Mouse (Mus musculus) liver, embryonic 14.5 days (tissue): ENCODE data around the gene Tarsl2. TPM values are rescaled to one million over a fixed set of nuclear protein-coding genes. Genes with fewer than 3 reads are reported as not detected.

Experiments used
- ATAC-seq: fragments of 200-750 bp; cut with Nextera tagmentation; 2 replicates; pipeline ENCODE4 v1.8.0; 2017; ENCODE audit warnings: moderate number of reproducible peaks, mild to moderate bottlenecking, moderate library complexity; ENCODE audit not compliant: insufficient read depth
- DNase-seq, 3 experiments: peaks; one replicate each; pipeline ENCODE4 v3.0.0-alpha.2; 2012 to 2013; ENCODE audit warnings: low read depth in 3 of 3, low spot score in 3 of 3
- H3K27ac ChIP-seq: fragments of 300-500 bp; sonication (generic); 2 replicates; pipeline ENCODE4 v1.5.1; 2014; ENCODE audit warnings: moderate library complexity, mild to moderate bottlenecking, control low read depth, inconsistent platforms
- H3K27me3 ChIP-seq: fragments of 300-500 bp; sonication (generic); 2 replicates; pipeline ENCODE4 v1.6.1; 2014; ENCODE audit warnings: mild to moderate bottlenecking, low read length, moderate library complexity; ENCODE audit not compliant: control insufficient read depth, insufficient read depth
- H3K36me3 ChIP-seq: fragments of 300-500 bp; sonication (generic); replicated peaks from 2 replicates; pipeline ENCODE4 v1.6.1; 2014; ENCODE audit warnings: low read depth; ENCODE audit not compliant: control insufficient read depth, insufficient read depth
- H3K4me1 ChIP-seq, 2 experiments: fragments of 200-500 bp in 1 of 2; fragments of 300-500 bp in 1 of 2; sonication (generic) in 1 of 2; replicated peaks; 2 replicates each; pipeline ENCODE4 v1.6.1; 2012 to 2014; ENCODE audit warnings: antibody characterized with exemption in 1 of 2, inconsistent platforms in 1 of 2, low read length in 1 of 2; ENCODE audit not compliant: control insufficient read depth in 2 of 2, insufficient read depth in 2 of 2
- H3K4me2 ChIP-seq: fragments of 300-500 bp; sonication (generic); 2 replicates; pipeline ENCODE4 v1.6.1; 2014; ENCODE audit warnings: low read depth, mild to moderate bottlenecking, control low read depth, moderate library complexity
- H3K4me3 ChIP-seq, 2 experiments: fragments of 200-500 bp in 1 of 2; fragments of 300-500 bp in 1 of 2; sonication (generic) in 1 of 2; 2 replicates each; pipeline ENCODE4 v1.5.1; 2012 to 2014; ENCODE audit warnings: low read depth in 2 of 2, low read length in 2 of 2, mild to moderate bottlenecking in 2 of 2, control low read depth in 1 of 2, inconsistent platforms in 1 of 2, moderate library complexity in 1 of 2; ENCODE audit not compliant: insufficient read depth in 1 of 2
- H3K9ac ChIP-seq: fragments of 300-500 bp; sonication (generic); replicated peaks from 2 replicates; pipeline ENCODE4 v1.6.1; 2014; ENCODE audit warnings: mild to moderate bottlenecking, control low read depth, moderate library complexity
- H3K9me3 ChIP-seq: fragments of 300-500 bp; sonication (generic); 2 replicates; pipeline ENCODE4 v1.6.1; 2016; ENCODE audit warnings: low read length, mixed read lengths; ENCODE audit not compliant: control insufficient read depth
- CTCF ChIP-seq: IDR thresholded peaks from 2 replicates; pipeline ENCODE4 v1.5.1; 2016; ENCODE audit warnings: antibody characterized with exemption, low read depth, control low read depth
- EP300 ChIP-seq: IDR thresholded peaks from 2 replicates; pipeline ENCODE4 v1.6.1; 2016; ENCODE audit warnings: antibody characterized with exemption, low read depth
- WGBS: fragments of 180-500 bp; shearing (Covaris S2); extraction: QIAGEN DNeasy Blood & Tissue Kit; methylation state at CpG from one replicate; pipeline ENCODE4 v1.1.7; 2014; ENCODE audit not compliant: insufficient replicate concordance; 5-methylcytosine and 5-hydroxymethylcytosine counted together
- polyA plus RNA-seq, 2 experiments: library from polyadenylated mRNA; depleted of rRNA in 1 of 2; stranded (reverse) in 1 of 2; unstranded in 1 of 2; fragments of >200 nt; fragmentation: Nextera tagmentation in 1 of 2; extraction: Ambion mirVana in 1 of 2; gene quantifications; 2 replicates each; pipeline versions ENCODE4 v1.2.1 to v1.2.3; 2012 to 2014

Tarsl2 gene
- polyA plus RNA-seq, 2 experiments: 10.7 to 18.2 TPM

DNA sequence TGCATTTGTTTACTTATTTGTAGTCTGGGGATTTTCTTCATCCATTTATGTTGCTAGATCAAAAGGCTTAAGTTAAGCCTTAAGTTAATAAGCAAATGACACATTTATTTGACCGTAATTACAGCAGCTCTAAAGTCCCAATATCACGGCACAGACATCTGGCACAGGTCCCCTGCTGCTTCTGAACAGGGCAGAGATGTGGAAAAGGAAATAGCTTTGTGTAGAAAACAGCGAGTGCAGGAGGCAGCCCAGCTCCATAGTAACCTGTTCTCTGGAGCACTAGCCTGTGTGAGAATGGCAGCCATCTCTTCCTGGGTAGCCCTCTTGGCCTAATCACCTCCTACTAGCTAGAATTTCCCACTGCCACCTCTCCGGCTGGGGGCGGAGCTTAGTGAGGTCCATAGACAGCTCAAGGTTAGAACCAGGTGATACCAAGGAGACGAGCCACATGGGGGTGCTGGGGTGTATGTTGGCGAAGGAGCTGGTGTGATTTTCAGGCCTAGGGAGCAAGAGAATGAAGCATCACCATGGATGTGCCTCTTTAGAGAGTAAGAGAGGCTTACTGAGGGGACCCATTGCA, 39.6 kb downstream of the Tarsl2 start:
- ATAC-seq (no peak), DNase-seq (no peak)
- H3K9me3 ChIP-seq: no peaks in the 10 kb centered on the region
- no peaks in the 10 kb centered on the region for H3K27me3 ChIP-seq
- peaks cover 7% of the 10 kb centered on the region; the same call in 1 of the 2 replicates for H3K36me3 ChIP-seq
- H3K4me3 ChIP-seq: no peak overlapping the region
- no peak overlapping the region for H3K4me2 ChIP-seq
- TF ChIP-seq EP300: no peak
- TF ChIP-seq CTCF: no peak
- no peak overlapping the region for H3K27ac ChIP-seq
- no peaks in the 10 kb centered on the region for H3K4me1 ChIP-seq
- 79% methylated on average over 7 of the region's 7 CpGs for WGBS
- no peak overlapping the region for H3K9ac ChIP-seq

DNA sequence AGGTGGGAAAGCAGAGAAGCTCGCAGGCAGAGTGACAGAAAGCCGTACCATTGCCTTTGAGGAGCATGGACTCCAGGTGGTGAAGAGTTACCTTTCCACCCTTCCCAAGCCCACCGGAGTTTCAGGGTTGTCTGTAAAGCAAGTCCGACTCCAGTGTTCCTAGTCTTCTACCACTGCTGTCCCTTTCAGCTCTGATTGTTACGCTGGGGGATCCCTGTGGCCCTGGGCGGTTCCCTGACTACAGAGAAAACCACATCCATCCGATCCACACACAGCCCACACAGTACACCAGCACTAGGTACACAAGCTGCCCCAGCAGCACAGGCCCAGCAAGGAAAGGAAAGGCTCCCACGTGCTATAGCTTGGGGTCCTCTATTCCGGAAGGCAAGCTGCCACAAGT, 42.0 kb downstream of the Tarsl2 start:
- Histone ChIP-seq H3K27me3 (no peaks in the 10 kb centered on the region), H3K4me3 (no peak overlapping the region), H3K9me3 (no peaks in the 10 kb centered on the region), H3K36me3 (peaks cover 7% of the 10 kb centered on the region; the same call in 1 of the 2 replicates), H3K9ac (no peak overlapping the region), H3K4me2 (no peak overlapping the region), H3K27ac (no peak overlapping the region), H3K4me1 (no peaks in the 10 kb centered on the region)
- DNase-seq: no peak
- ATAC-seq: no peak
- 85% methylated on average over 9 of the region's 9 CpGs for WGBS
- TF ChIP-seq EP300 (no peak), CTCF (no peak)

DNA sequence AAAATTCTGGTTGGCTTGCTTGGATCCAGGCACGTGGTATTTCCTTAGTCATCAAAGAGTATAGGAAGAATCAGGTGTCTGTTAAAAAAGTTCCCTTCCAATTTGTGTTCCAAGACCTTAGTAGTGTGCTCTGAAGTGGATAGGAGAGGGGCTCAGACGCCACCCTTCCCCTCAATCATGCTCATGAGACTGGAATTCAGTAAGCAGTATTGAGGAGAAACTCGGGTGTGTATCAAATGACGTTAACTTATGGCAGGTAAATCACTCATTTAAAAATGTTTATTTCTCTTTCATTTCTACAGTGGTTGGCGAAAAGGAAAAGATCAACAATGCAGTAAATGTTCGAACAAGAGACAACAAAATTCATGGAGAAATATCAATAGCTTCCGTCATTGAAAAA, 46.2 kb downstream of the Tarsl2 start, which contains the start of gene Tm2d3:
Gene Tm2d3 (plus strand): TSS at position 301 of the 400 bp plus-strand sequence.
- no peaks in the 10 kb centered on the region for H3K9me3 ChIP-seq
- no peak within 1 kb of the TSS for H3K9ac ChIP-seq
- TF ChIP-seq EP300 (no peak), CTCF (no peak)
- no peaks in the 10 kb centered on the region for H3K27me3 ChIP-seq
- H3K4me2 ChIP-seq: no peak within 1 kb of the TSS
- 79% methylated on average over 7 of the region's 7 CpGs for WGBS
- H3K4me3 ChIP-seq: no peak within 1 kb of the TSS
- ATAC-seq (no peak), DNase-seq (no peak)
- H3K36me3 ChIP-seq: peaks cover 2% of the 10 kb centered on the region; the same call in 1 of the 2 replicates
- no peak within 1 kb of the TSS for H3K27ac ChIP-seq
- H3K4me1 ChIP-seq: peaks cover 5 to 7% of the 10 kb centered on the region in 2 experiments; a peak in 3 of 4 replicates

DNA sequence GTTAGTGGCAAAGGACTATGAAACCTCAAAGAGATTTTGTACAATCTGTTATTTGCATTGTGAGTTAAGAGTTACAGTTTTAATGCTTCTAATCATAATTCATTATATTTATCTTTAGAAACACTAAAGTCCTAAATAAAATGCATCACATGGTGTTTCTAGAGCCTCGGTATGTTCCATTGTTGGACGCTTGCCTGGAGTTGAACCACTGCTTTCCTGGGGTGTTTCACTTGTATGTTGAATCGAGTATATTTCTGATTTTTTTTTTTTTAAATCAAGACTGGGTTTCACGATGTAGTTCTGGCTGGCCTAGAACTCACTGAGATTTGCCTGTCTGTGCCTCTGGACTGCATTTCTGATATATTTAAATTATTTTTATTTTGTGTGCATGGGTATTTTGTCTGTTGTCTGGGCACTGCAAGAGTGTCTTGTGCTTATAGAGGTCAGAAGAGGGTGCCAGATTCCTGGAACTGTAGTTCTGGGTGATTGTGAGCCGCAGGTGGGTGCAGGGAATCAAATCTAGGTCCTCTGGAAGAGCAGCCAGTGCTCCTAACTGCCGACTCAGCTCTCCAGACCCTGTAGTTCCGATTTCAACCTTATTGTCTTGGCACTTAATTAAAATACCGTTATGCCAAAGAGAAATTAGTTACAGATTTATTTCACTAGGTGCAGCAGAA, 47.4 kb downstream of the Tarsl2 start:
- H3K36me3 ChIP-seq: peaks cover 2% of the 10 kb centered on the region; the same call in 1 of the 2 replicates
- H3K4me1 ChIP-seq: peaks cover 5 to 7% of the 10 kb centered on the region in 2 experiments; a peak in 3 of 4 replicates
- no peak for ATAC-seq
- H3K27me3 ChIP-seq: no peaks in the 10 kb centered on the region
- no peaks in the 10 kb centered on the region for H3K9me3 ChIP-seq
- no peak overlapping the region for H3K27ac ChIP-seq
- H3K4me2 ChIP-seq: no peak overlapping the region
- H3K4me3 ChIP-seq: no peak overlapping the region
- H3K9ac ChIP-seq: no peak overlapping the region
- 71% methylated on average over 8 of the region's 8 CpGs for WGBS
- TF ChIP-seq EP300: no peak
- TF ChIP-seq CTCF: no peak
- no peak for DNase-seq

DNA sequence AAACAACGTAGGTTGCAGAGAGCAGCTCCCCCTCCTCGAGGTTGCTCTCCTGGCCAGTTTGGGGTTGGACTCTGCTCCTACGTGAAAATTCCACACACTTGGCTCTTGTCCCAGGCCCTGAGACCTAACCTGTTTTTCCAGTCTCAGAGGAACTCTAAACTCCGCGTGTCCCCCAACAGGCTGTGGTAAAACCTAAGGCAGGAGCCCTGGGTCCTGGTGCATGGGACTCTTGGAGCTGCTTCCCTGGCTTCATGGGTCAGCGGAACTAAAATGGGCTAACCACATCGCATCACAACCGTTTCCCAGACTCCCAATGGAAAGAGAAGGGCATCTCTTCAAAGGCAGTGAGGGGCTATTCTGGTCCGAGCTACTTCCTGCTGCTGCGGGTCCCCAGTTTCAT, 48.2 kb downstream of the Tarsl2 start:
- WGBS: 7% methylated on average over 10 of the region's 10 CpGs
- Histone ChIP-seq H3K36me3 (peaks cover 2% of the 10 kb centered on the region; the same call in 1 of the 2 replicates), H3K4me1 (peaks cover 5 to 7% of the 10 kb centered on the region in 2 experiments; a peak in 3 of 4 replicates)

More for the DNA sequence above, 48.2 kb downstream of the Tarsl2 start:
- ATAC-seq (no peak), DNase-seq (no peak)
- no peaks in the 10 kb centered on the region for H3K27me3 ChIP-seq
- peak overlapping the region; percentile 91 for H3K4me2 ChIP-seq
- peak overlapping the region; percentile 96 to 97 for H3K4me3 ChIP-seq
- no peak overlapping the region for H3K27ac ChIP-seq
- peak overlapping the region; percentile 88; the same call in 1 of the 2 replicates for H3K9ac ChIP-seq
- TF ChIP-seq EP300: no peak
- no peaks in the 10 kb centered on the region for H3K9me3 ChIP-seq
